Mouse (Mus musculus) neural tube, embryonic 14.5 days (tissue): ENCODE results near the gene Cks1b. TPM values are rescaled to one million over a fixed set of nuclear protein-coding genes. Genes with fewer than 3 reads are reported as not detected.
A peak's percentile ranks its signal among the peaks of the same experiment; 100 is the strongest.
"Not testable (repeated sequence)": the region's sequence is repeated elsewhere in the genome, so short reads cannot be mapped to it uniquely, and the experiment has no call there.

Experiments
- ATAC-seq: fragments of 200-750 bp; cut with Nextera tagmentation; 2 replicates; pipeline ENCODE4 v1.8.0; 2017; ENCODE audit warnings: low read depth, mild to moderate bottlenecking, moderate TSS enrichment, moderate library complexity
- H3K27ac ChIP-seq: fragments of 300-500 bp; sonication (generic); 2 replicates; pipeline ENCODE4 v1.5.1; 2014; ENCODE audit warnings: low read depth, mild to moderate bottlenecking, control low read depth, low read length, moderate library complexity, mixed read lengths
- H3K27me3 ChIP-seq: fragments of 300-500 bp; sonication (generic); 2 replicates; pipeline ENCODE4 v1.6.1; 2014; ENCODE audit warnings: low read length; ENCODE audit not compliant: control insufficient read depth, insufficient read depth
- H3K36me3 ChIP-seq: fragments of 300-500 bp; sonication (generic); 2 replicates; pipeline ENCODE4 v1.6.1; 2014; ENCODE audit warnings: low read length, mixed read lengths; ENCODE audit not compliant: control insufficient read depth, insufficient read depth
- H3K4me1 ChIP-seq: fragments of 300-500 bp; sonication (generic); 2 replicates; pipeline ENCODE4 v1.6.1; 2014; ENCODE audit warnings: low read length; ENCODE audit not compliant: control insufficient read depth, insufficient read depth
- H3K4me2 ChIP-seq: fragments of 300-500 bp; sonication (generic); 2 replicates; pipeline ENCODE4 v1.6.1; 2014; ENCODE audit warnings: mild to moderate bottlenecking, low read depth, low read length, control low read depth
- H3K4me3 ChIP-seq: fragments of 300-500 bp; sonication (generic); 2 replicates; pipeline ENCODE4 v1.5.1; 2014; ENCODE audit warnings: low read depth, low read length, control low read depth, mixed read lengths
- H3K9ac ChIP-seq: fragments of 300-500 bp; sonication (generic); replicated peaks from 2 replicates; pipeline ENCODE4 v1.6.1; 2014; ENCODE audit warnings: low read depth, mild to moderate bottlenecking, control low read depth, low read length, mixed read lengths
- H3K9me3 ChIP-seq: fragments of 300-500 bp; sonication (generic); 2 replicates; pipeline ENCODE4 v1.6.1; 2016; ENCODE audit warnings: low read length; ENCODE audit not compliant: control insufficient read depth
- WGBS: fragments of 180-500 bp; shearing (Covaris S2); extraction: QIAGEN DNeasy Blood & Tissue Kit; methylation state at CpG from one replicate; pipeline ENCODE4 v1.1.7; 2014; 5-methylcytosine and 5-hydroxymethylcytosine counted together
- polyA plus RNA-seq: library from polyadenylated mRNA; unstranded; fragments of >200 nt; fragmentation: Nextera tagmentation; extraction: Ambion mirVana; gene quantifications from 2 replicates; pipeline ENCODE4 v1.2.1, GENCODE M21; 2014

Gene Cks1b
- polyA plus RNA-seq, 1 experiment from 2014 or later = 72.0 TPM

DNA sequence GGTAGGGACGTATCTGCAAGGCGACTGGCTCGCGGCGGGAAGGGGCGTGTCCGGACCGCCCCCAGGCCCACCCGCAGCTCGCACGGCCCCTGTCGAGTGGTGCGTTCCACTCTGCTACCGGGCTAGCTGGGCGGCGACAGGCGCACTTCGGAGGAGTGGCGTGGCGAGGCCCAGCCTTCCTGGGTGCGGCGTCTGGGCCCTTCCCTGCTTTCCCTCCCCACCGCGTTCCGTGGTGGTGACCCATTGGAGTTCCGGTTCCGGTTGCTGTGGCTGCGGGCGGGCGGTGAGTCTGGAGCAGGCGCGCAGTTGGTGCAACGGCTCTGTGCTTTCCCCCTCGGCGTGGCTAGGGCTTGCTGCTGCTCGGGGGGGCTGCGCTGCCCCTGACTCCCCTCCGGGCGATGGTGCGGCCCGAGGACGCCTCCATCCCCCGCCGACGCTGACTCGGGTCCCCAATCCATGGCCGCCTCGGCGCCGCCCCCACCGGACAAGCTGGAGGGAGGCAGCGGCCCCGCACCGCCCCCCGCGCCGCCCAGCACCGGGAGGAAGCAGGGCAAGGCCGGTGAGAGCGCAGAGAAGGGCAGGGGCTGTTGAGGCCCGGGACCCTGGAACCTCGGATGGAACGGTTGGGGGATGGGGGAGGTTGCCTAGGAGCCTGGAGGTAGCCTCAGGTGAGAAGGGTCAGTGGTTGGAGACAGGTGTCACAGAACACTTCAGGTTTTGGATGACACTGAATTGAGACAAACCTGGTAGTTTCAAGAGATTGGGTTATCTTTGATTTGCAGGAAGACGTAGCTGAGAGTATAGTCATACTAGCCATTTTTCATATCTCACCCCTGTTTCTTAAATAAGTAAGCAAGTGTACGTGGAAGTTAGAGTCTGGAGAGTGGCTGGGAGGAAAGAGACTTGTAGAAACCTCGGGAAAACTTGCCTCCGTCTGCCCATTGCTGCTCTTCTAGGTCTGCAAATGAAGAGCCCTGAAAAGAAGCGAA lies 12.3 kb upstream of the Cks1b start, which contains the start of gene Pygo2:
Gene Pygo2, plus strand, starts transcription at position 44 of the 989 bp plus-strand sequence.
- peak within 1 kb of the TSS; percentile 93 for H3K9ac ChIP-seq
- no peaks in the 10 kb centered on the region for H3K9me3 ChIP-seq
- H3K4me1 ChIP-seq = peaks cover 11% of the 10 kb centered on the region
- H3K27me3 ChIP-seq = no peaks in the 10 kb centered on the region
- peaks cover 23% of the 10 kb centered on the region for H3K36me3 ChIP-seq
- H3K27ac ChIP-seq = peak within 1 kb of the TSS; percentile 84
- peak within 1 kb of the TSS; percentile 92 for H3K4me3 ChIP-seq
- WGBS = 3% methylated on average over 67 of the region's 68 CpGs
- ATAC-seq = peak; percentile 99
- H3K4me2 ChIP-seq = peak within 1 kb of the TSS; percentile 85

DNA sequence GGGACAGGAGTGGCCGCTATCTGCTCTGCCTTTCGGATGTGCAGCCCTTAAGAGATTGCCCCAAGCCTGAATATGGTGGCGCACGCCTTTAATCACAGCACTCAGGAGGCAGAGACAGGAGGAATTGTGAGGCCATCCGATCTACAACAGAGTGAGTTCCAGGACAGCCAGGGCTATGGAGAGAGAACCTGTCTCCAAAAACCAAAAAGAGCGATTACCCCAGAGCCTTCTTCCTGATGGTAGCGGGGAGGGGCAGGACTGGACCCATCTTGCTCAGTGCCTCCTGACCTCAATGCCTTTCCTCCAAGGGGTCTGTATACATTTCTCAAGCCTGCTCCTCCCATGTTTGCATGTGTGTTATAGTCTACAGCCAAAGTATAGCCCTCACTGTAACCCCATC lies 10.8 kb upstream of the Cks1b start:
- not testable (repeated sequence) for H3K4me3 ChIP-seq, H3K27ac ChIP-seq, H3K27me3 ChIP-seq, H3K9me3 ChIP-seq, H3K9ac ChIP-seq, ATAC-seq, H3K4me2 ChIP-seq
- Histone ChIP-seq H3K36me3 (peaks cover 17% of the 10 kb centered on the region), H3K4me1 (peaks cover 11% of the 10 kb centered on the region)
- 93% methylated on average over 7 of the region's 7 CpGs for WGBS

DNA sequence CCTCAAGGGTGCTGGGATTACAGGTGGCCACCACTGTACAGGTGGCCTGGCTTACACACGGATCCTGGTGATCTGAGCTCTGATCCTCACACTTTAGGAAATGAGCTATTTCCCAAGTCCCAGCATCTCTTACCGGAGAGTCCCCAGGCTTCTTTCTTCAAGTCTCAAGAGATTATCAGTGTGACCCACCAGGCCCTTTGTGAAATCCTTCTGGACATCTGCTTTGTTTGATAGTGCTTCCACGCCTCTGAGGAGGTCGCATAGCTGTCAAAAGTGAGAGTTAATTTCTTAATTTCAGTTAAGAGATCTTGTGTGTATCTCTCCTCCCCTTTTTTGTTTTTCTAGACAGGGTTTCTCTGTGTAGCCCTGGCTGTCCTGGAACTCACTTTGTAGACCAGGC lies 7.7 kb upstream of the Cks1b start:
- Histone ChIP-seq H3K4me1 (peaks cover 8% of the 10 kb centered on the region), H3K27ac (no peak overlapping the region), H3K4me2 (no peak overlapping the region), H3K27me3 (no peaks in the 10 kb centered on the region), H3K36me3 (0 out of 2 replicates have a peak, but pooled peaks cover 7% of the 10 kb centered on the region), H3K9me3 (no peaks in the 10 kb centered on the region), H3K4me3 (no peak overlapping the region), H3K9ac (no peak overlapping the region)
- WGBS = 90% methylated on average over 4 of the region's 4 CpGs
- ATAC-seq = no peak

DNA sequence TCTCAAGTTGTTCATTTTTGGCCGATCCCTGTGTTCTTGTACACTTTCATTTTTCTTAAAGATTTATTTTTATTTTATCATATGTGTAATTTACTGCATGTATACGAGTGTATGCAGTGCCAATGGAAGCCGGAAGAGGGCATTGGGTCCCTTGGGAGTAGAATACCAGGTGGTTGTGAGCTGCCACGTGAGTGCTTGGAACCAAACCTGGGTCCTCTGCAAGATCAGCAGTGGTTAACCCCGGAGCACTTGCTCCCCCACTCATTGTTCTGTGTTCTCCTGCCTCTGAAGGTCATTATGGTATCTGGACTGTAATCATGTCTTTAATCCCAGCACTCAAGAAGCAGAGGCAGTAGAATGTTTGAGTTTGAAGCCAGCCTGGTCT lies 7.0 kb upstream of the Cks1b start:
- 88% methylated on average over 5 of the region's 5 CpGs for WGBS
- H3K27ac ChIP-seq = no peak overlapping the region
- 0 out of 2 replicates have a peak, but pooled peaks cover 7% of the 10 kb centered on the region for H3K36me3 ChIP-seq

DNA sequence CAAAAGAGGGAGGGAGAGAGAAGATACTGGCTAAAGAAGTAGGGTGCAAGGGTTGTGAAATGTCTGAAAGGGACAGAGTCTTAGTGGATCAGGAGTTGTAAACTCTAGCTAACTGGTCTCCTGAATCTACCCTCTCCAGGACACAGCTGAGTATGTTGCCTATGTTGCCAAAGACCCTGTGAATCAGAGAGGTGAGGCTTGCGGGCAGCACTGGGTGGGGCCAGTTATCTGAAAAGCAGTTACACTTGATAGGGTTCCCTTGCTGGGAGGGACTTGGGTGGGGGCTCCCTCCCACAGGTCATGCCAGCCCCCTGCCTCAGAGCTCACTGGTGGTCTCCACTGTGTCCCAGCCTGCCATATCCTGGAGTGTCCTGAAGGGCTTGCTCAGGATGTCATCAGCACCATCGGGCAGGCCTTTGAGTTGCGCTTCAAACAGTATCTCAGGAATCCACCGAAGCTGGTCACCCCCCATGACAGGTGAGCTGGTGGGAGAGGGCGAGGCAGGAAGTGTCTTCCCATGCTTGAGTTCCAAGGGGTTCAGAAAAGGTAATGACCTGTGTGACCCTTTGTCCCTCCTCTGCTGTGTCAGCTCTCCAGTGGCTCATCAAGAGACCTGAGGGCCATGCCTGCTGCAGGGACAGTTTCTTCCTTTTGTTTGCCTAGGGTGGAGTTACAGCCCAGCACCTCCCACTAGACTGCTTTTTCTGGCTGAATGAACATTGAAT lies 6.4 kb upstream of the Cks1b start:
- WGBS = 90% methylated on average over 5 of the region's 5 CpGs
- no peak for ATAC-seq
- Histone ChIP-seq H3K4me2 (no peak overlapping the region), H3K36me3 (0 out of 2 replicates have a peak, but pooled peaks cover 7% of the 10 kb centered on the region), H3K4me3 (no peak overlapping the region), H3K9ac (no peak overlapping the region), H3K9me3 (no peaks in the 10 kb centered on the region), H3K4me1 (peaks cover 11% of the 10 kb centered on the region), H3K27me3 (no peaks in the 10 kb centered on the region), H3K27ac (no peak overlapping the region)

More for the DNA sequence above, 7.0 kb upstream of the Cks1b start:
- Histone ChIP-seq H3K4me1 (0 out of 2 replicates have a peak, but pooled peaks cover 6% of the 10 kb centered on the region), H3K4me2 (no peak overlapping the region), H3K9me3 (no peaks in the 10 kb centered on the region), H3K27me3 (no peaks in the 10 kb centered on the region), H3K4me3 (no peak overlapping the region), H3K9ac (no peak overlapping the region)
- ATAC-seq = no peak

DNA sequence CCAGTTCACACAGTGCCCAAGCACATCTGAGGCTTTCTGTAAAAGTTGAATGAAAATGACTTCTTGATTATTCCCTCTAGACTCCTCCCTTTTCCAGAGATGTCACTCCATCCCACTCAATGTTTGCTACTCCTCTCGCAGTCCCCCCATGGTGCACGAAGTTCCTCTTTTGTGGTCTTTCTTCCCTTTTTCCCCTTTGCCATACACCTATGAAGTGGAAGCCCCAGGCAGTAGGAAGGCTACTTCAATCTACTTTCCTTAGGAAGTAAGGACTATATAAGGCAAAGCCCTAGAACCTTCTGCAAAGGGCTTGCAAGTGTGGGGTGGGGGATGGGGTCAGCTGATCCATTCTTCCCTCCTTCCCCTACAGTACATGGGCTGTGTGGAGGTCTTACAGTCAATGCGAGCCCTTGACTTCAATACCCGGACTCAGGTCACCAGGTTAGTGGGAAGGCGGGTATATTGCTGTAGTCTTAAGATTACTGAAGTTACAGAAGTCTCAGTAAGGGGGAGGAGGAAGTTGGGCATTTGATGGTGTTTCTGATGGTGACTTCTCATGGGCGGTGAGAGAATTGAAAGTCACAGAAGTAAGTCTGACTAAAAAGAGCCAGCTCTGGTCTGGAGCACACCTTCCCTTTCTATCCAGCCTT lies 4.5 kb upstream of the Cks1b start:
- Histone ChIP-seq H3K36me3 (0 out of 2 replicates have a peak, but pooled peaks cover 6% of the 10 kb centered on the region), H3K4me1 (peaks cover 14% of the 10 kb centered on the region), H3K4me2 (peak overlapping the region; percentile 54; the same call in 1 of the 2 replicates), H3K27ac (no peak overlapping the region), H3K27me3 (no peaks in the 10 kb centered on the region), H3K4me3 (no peak overlapping the region), H3K9ac (no peak overlapping the region; the same call in 1 of the 2 replicates), H3K9me3 (no peaks in the 10 kb centered on the region)
- 70% methylated on average over 6 of the region's 6 CpGs for WGBS
- no peak for ATAC-seq

DNA sequence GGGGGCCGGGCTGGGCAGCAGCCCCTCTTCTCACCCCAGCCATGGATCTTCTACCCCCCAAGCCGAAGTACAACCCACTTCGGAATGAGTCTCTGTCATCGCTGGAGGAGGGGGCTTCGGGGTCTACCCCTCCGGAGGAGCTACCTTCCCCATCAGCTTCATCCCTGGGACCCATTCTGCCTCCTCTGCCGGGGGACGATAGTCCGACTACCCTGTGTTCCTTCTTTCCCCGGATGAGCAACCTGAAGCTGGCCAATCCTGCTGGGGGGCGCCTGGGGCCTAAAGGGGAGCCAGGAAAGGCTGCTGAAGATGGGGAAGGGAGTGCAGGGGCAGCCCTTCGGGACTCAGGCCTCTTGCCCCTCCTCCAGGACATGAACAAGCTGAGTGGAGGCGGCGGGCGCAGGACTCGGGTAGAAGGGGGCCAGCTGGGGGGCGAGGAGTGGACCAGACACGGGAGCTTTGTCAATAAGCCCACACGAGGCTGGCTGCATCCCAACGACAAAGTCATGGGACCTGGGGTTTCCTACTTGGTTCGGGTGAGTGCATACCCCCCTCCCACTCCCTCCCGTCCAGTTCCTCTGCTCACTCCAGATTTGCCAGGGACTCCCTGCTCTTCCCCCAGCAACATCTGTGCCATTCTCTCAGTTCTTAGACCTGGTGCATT lies 3.8 kb upstream of the Cks1b start:
- Histone ChIP-seq H3K27ac (peak overlapping the region; percentile 39), H3K27me3 (no peaks in the 10 kb centered on the region), H3K4me3 (peak overlapping the region; percentile 28), H3K9me3 (no peaks in the 10 kb centered on the region), H3K36me3 (no peaks in the 10 kb centered on the region), H3K4me2 (peak overlapping the region; percentile 54), H3K9ac (peak overlapping the region; percentile 59), H3K4me1 (peaks cover 19% of the 10 kb centered on the region)
- no peak for ATAC-seq
- WGBS = 9% methylated on average over 22 of the region's 22 CpGs

DNA sequence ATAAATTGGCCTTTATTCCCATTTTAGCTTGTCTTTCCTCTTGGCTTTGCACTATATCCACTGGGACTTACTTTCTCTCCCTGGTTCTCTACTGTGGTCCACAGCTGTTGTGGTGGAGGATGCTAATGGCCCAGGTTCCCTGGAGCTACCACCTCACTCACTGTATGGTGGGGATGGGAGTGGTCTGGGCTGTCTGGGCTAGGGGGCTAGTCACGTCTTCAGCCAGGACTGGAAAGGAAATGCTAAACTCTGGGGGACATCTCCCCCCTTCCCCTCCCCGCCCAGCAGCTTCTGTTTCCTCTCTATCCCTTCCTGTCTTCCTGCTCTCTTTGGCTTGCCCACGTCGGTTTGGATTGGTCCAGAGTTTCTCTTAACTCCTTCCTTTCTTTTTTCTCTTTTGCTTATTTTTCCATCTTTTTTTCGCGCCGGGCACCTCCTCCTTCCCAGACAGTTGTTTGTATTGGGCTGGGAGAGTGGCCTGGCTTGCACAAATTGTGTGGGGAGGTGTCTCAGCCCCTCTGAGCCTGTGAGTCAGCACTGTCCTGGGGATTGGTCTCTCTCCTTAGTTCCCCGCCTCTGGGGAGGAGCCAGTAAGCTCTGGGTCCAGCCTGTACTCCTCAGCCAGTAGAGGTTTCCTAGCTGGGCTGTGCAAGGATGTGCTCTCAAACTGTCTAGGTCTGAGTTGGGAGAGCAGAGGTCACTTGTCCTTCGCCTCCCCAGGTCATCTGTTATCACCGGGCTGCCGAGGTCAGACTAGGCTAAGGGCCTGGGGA lies 3.0 kb upstream of the Cks1b start:
- Histone ChIP-seq H3K27ac (peak overlapping the region; percentile 52; the same call in 1 of the 2 replicates), H3K9ac (peak overlapping the region; percentile 59), H3K4me1 (peaks cover 23% of the 10 kb centered on the region), H3K4me2 (peak overlapping the region; percentile 54), H3K4me3 (peak overlapping the region; percentile 28), H3K9me3 (no peaks in the 10 kb centered on the region), H3K27me3 (no peaks in the 10 kb centered on the region), H3K36me3 (no peaks in the 10 kb centered on the region)
- ATAC-seq = peak; percentile 45; the same call in 1 of the 2 replicates
- WGBS = 2% methylated on average over 11 of the region's 11 CpGs
